Mouse (Mus musculus) kidney, embryonic 15.5 days (tissue): ENCODE results near the gene Ubn2. TPM values are rescaled to one million over a fixed set of nuclear protein-coding genes. Genes with fewer than 3 reads are reported as not detected.

ENCODE experiments used
- ATAC-seq: fragments of 200-750 bp; cut with Nextera tagmentation; replicated peaks from 2 replicates; pipeline ENCODE4 v1.8.0; 2017; ENCODE audit warnings: moderate TSS enrichment; ENCODE audit not compliant: low FRiP score
- H3K27ac ChIP-seq: fragments of 300-500 bp; sonication (generic); 2 replicates; pipeline ENCODE4 v1.5.1; 2015; ENCODE audit warnings: mild to moderate bottlenecking, inconsistent platforms
- H3K27me3 ChIP-seq: fragments of 300-500 bp; sonication (generic); 2 replicates; pipeline ENCODE4 v1.6.1; 2015; ENCODE audit warnings: inconsistent platforms
- H3K36me3 ChIP-seq: fragments of 300-500 bp; sonication (generic); 2 replicates; pipeline ENCODE4 v1.6.1; 2015; ENCODE audit warnings: inconsistent platforms
- H3K4me1 ChIP-seq: fragments of 300-500 bp; sonication (generic); 2 replicates; pipeline ENCODE4 v1.6.1; 2015; ENCODE audit warnings: inconsistent platforms
- H3K4me2 ChIP-seq: fragments of 300-500 bp; sonication (generic); 2 replicates; pipeline ENCODE4 v1.6.1; 2015; ENCODE audit warnings: moderate library complexity, mild to moderate bottlenecking, inconsistent platforms
- H3K4me3 ChIP-seq: fragments of 300-500 bp; sonication (generic); replicated peaks from 2 replicates; pipeline ENCODE4 v1.5.1; 2015; ENCODE audit warnings: mild to moderate bottlenecking, inconsistent platforms
- H3K9ac ChIP-seq: fragments of 300-500 bp; sonication (generic); 2 replicates; pipeline ENCODE4 v1.6.1; 2015; ENCODE audit warnings: mild to moderate bottlenecking, inconsistent platforms
- H3K9me3 ChIP-seq: fragments of 300-500 bp; sonication (generic); replicated peaks from 2 replicates; pipeline ENCODE4 v1.6.1; 2016; ENCODE audit warnings: inconsistent platforms
- WGBS: fragments of 180-500 bp; shearing (Covaris S2); methylation state at CpG from one replicate; pipeline ENCODE4 v1.1.7; 2015; ENCODE audit warnings: mixed read lengths; 5-methylcytosine and 5-hydroxymethylcytosine counted together
- polyA plus RNA-seq: library from polyadenylated mRNA; unstranded; fragments of >200 nt; fragmentation: Nextera tagmentation; extraction: Ambion mirVana; gene quantifications from 2 replicates; pipeline ENCODE4 v1.2.1, GENCODE M21; 2015

The Ubn2 gene
- polyA plus RNA-seq, 1 experiment from 2014 or later: 14.9 TPM

- ATAC-seq: no peak
- Histone ChIP-seq H3K9ac (no peak overlapping the region), H3K9me3 (no peaks in the 10 kb centered on the region), H3K4me3 (no peak overlapping the region), H3K4me1 (no peaks in the 10 kb centered on the region), H3K36me3 (peaks cover 72% of the 10 kb centered on the region), H3K27me3 (no peaks in the 10 kb centered on the region), H3K4me2 (no peak overlapping the region), H3K27ac (no peak overlapping the region)
- 86% methylated on average over 3 of the region's 3 CpGs for WGBS
These were observed 58.8 kb downstream of the Ubn2 start for GRCm38 (mm10) chr6:38492550-38492949.

GRCm38 (mm10) chr6:38495641-38496040 is 61.9 kb downstream of the Ubn2 start:
- ATAC-seq: no peak
- Histone ChIP-seq H3K4me3 (no peak overlapping the region), H3K4me2 (no peak overlapping the region), H3K9ac (no peak overlapping the region), H3K27me3 (no peaks in the 10 kb centered on the region), H3K4me1 (no peaks in the 10 kb centered on the region), H3K36me3 (peaks cover 75% of the 10 kb centered on the region), H3K9me3 (no peaks in the 10 kb centered on the region), H3K27ac (no peak overlapping the region)
- 35% methylated on average over 4 of the region's 4 CpGs for WGBS

- ATAC-seq: no peak
- WGBS: 95% methylated on average over 1 of the region's 1 CpGs
- H3K9me3 ChIP-seq: no peaks in the 10 kb centered on the region
These were observed 78.3 kb downstream of the Ubn2 start for GRCm38 (mm10) chr6:38512096-38512495.

GRCm38 (mm10) chr6:38512830-38513229 is 79.1 kb downstream of the Ubn2 start:
- Histone ChIP-seq H3K9me3 (no peaks in the 10 kb centered on the region), H3K27ac (no peak overlapping the region), H3K4me3 (no peak overlapping the region), H3K4me2 (no peak overlapping the region), H3K4me1 (no peaks in the 10 kb centered on the region), H3K27me3 (no peaks in the 10 kb centered on the region), H3K36me3 (peaks cover 10% of the 10 kb centered on the region; the same call in 1 of the 2 replicates), H3K9ac (no peak overlapping the region)
- no peak for ATAC-seq

More at GRCm38 (mm10) chr6:38512096-38512495, 78.3 kb downstream of the Ubn2 start:
- H3K9ac ChIP-seq: no peak overlapping the region
- H3K36me3 ChIP-seq: peaks cover 10% of the 10 kb centered on the region; the same call in 1 of the 2 replicates
- no peak overlapping the region for H3K4me3 ChIP-seq
- H3K27me3 ChIP-seq: no peaks in the 10 kb centered on the region
- H3K4me2 ChIP-seq: no peak overlapping the region
- H3K4me1 ChIP-seq: no peaks in the 10 kb centered on the region
- H3K27ac ChIP-seq: no peak overlapping the region

GRCm38 (mm10) chr6:38515201-38515600 is 81.5 kb downstream of the Ubn2 start:
- no peak overlapping the region for H3K4me3 ChIP-seq
- no peaks in the 10 kb centered on the region for H3K4me1 ChIP-seq
- no peak overlapping the region for H3K4me2 ChIP-seq
- 0 out of 2 replicates have a peak, but pooled peaks cover 2% of the 10 kb centered on the region for H3K36me3 ChIP-seq
- ATAC-seq: no peak
- no peaks in the 10 kb centered on the region for H3K27me3 ChIP-seq
- H3K9me3 ChIP-seq: no peaks in the 10 kb centered on the region
- H3K9ac ChIP-seq: no peak overlapping the region
- H3K27ac ChIP-seq: no peak overlapping the region
- 95% methylated on average over 4 of the region's 4 CpGs for WGBS

GRCm38 (mm10) chr6:38523851-38524250 is 90.1 kb downstream of the Ubn2 start:
- Histone ChIP-seq H3K9me3 (no peaks in the 10 kb centered on the region), H3K36me3 (no peaks in the 10 kb centered on the region), H3K4me2 (0 out of 2 replicates have a peak overlapping the region, but pooled peaks have one; percentile 20), H3K27me3 (no peaks in the 10 kb centered on the region), H3K27ac (no peak overlapping the region), H3K9ac (no peak overlapping the region), H3K4me3 (no peak overlapping the region), H3K4me1 (peaks cover 3% of the 10 kb centered on the region; the same call in 1 of the 2 replicates)
- 15% methylated on average over 8 of the region's 8 CpGs for WGBS
- no peak for ATAC-seq

- Histone ChIP-seq H3K9ac (no peak overlapping the region), H3K4me2 (no peak overlapping the region), H3K4me1 (peaks cover 14% of the 10 kb centered on the region), H3K27me3 (no peaks in the 10 kb centered on the region), H3K27ac (no peak overlapping the region), H3K4me3 (no peak overlapping the region), H3K9me3 (no peaks in the 10 kb centered on the region), H3K36me3 (no peaks in the 10 kb centered on the region)
- ATAC-seq: no peak
- WGBS: 50% methylated on average over 5 of the region's 5 CpGs
These were observed 97.6 kb downstream of the Ubn2 start for GRCm38 (mm10) chr6:38531211-38531820.

GRCm38 (mm10) chr6:38532500-38533420 is 99.0 kb downstream of the Ubn2 start:
- Histone ChIP-seq H3K9me3 (no peaks in the 10 kb centered on the region), H3K36me3 (no peaks in the 10 kb centered on the region), H3K4me1 (peaks cover 14% of the 10 kb centered on the region), H3K4me3 (peak overlapping the region; percentile 94), H3K4me2 (peak overlapping the region; percentile 80), H3K27me3 (no peaks in the 10 kb centered on the region), H3K9ac (peak overlapping the region; percentile 62), H3K27ac (peak overlapping the region; percentile 99)
- peak; percentile 38 for ATAC-seq
- WGBS: 6% methylated on average over 25 of the region's 25 CpGs

GRCm38 (mm10) chr6:38533428-38534405 is 100.0 kb downstream of the Ubn2 start, which contains the start of gene Fmc1:
Gene Fmc1 (plus strand): TSS chr6:38533502.
- Histone ChIP-seq H3K4me1 (peaks cover 14% of the 10 kb centered on the region), H3K27me3 (no peaks in the 10 kb centered on the region), H3K4me3 (peak within 1 kb of the TSS; percentile 94), H3K36me3 (no peaks in the 10 kb centered on the region), H3K4me2 (peak within 1 kb of the TSS; percentile 80), H3K9me3 (no peaks in the 10 kb centered on the region), H3K9ac (peak within 1 kb of the TSS; percentile 91), H3K27ac (peak within 1 kb of the TSS; percentile 99)
- 6% methylated on average over 41 of the region's 41 CpGs for WGBS
- ATAC-seq: peak; percentile 90

- under 1% methylated on average over 53 of the region's 53 CpGs for WGBS
- H3K27ac ChIP-seq: peak overlapping the region; percentile 99
- peak overlapping the region; percentile 91 for H3K9ac ChIP-seq
- peaks cover 14% of the 10 kb centered on the region for H3K4me1 ChIP-seq
- H3K36me3 ChIP-seq: peaks cover 5% of the 10 kb centered on the region; the same call in 1 of the 2 replicates
- H3K4me2 ChIP-seq: peak overlapping the region; percentile 80
- H3K4me3 ChIP-seq: peak overlapping the region; percentile 94
- H3K9me3 ChIP-seq: no peaks in the 10 kb centered on the region
- no peaks in the 10 kb centered on the region for H3K27me3 ChIP-seq
- ATAC-seq: peak; percentile 84
These were observed 101.1 kb downstream of the Ubn2 start for GRCm38 (mm10) chr6:38534640-38535365.

- Histone ChIP-seq H3K27me3 (no peaks in the 10 kb centered on the region), H3K4me2 (peak overlapping the region; percentile 80), H3K9me3 (no peaks in the 10 kb centered on the region), H3K36me3 (peaks cover 9% of the 10 kb centered on the region; the same call in 1 of the 2 replicates), H3K9ac (peak overlapping the region; percentile 91; the same call in 1 of the 2 replicates), H3K4me1 (peaks cover 14% of the 10 kb centered on the region), H3K4me3 (peak overlapping the region; percentile 94), H3K27ac (peak overlapping the region; percentile 99)
- whole genome bisulfite sequencing: 2% methylated on average over 9 of the region's 9 CpGs
- no peak for ATAC-seq
These were observed 101.6 kb downstream of the Ubn2 start for GRCm38 (mm10) chr6:38535366-38535690.
